Mouse (Mus musculus) MEL (cell line): ENCODE measurements around the gene Samd13.

Experiments used
- POLR2A ChIP-seq, 2 experiments: IDR thresholded peaks; 2 replicates each; pipeline ENCODE4 v1.6.1; 2011 to 2012; ENCODE audit warnings: low read length in 2 of 2, mild to moderate bottlenecking in 2 of 2, control low read depth in 1 of 2, improper control_type of control experiment in 1 of 2, low read depth in 1 of 2, moderate library complexity in 1 of 2; ENCODE audit not compliant: control insufficient read depth in 1 of 2, insufficient read depth in 1 of 2, poor library complexity in 1 of 2
- POLR2AphosphoS5 ChIP-seq: IDR thresholded peaks from 2 replicates; pipeline ENCODE4 v1.6.1; 2012; ENCODE audit warnings: low read depth, borderline replicate concordance, mild to moderate bottlenecking, inconsistent platforms, low read length, moderate library complexity, mixed read lengths

- TF ChIP-seq POLR2A (IDR thresholded peaks at IDR 0.05; ENCODE audit: control insufficient read depth in 1 of 2, insufficient read depth in 1 of 2, low read depth in 1 of 2, low read length in 2 of 2, poor library complexity in 1 of 2) = no peak
- TF ChIP-seq POLR2AphosphoS5 = no peak
Observed at GRCm38 (mm10) chr3:146711084-146711483, 25.7 kb upstream of the Samd13 start.
